Mouse (Mus musculus) embryonic fibroblast, embryonic 13.5 days (primary cell): ENCODE data around the gene Cfap157. TPM values are rescaled to one million over a fixed set of nuclear protein-coding genes. Genes with fewer than 3 reads are reported as not detected.

Source experiments
- H3K27ac ChIP-seq: 2 replicates; pipeline ENCODE4 v1.5.1; 2012; ENCODE audit warnings: low read length, control low read depth, inconsistent platforms; ENCODE audit not compliant: insufficient read depth
- H3K4me1 ChIP-seq: 2 replicates; pipeline ENCODE4 v1.6.1; 2011; ENCODE audit warnings: low read length; ENCODE audit not compliant: control insufficient read depth, insufficient read depth
- H3K4me3 ChIP-seq: 2 replicates; pipeline ENCODE4 v1.5.1; 2011; ENCODE audit warnings: mild to moderate bottlenecking, control low read depth, low read length; ENCODE audit not compliant: insufficient read depth
- CTCF ChIP-seq: IDR thresholded peaks from 2 replicates; pipeline ENCODE4 v1.5.1; 2011; ENCODE audit warnings: mild to moderate bottlenecking, control low read depth, low read length, moderate library complexity, borderline replicate concordance; ENCODE audit not compliant: insufficient read depth
- POLR2A ChIP-seq: IDR thresholded peaks from 2 replicates; pipeline ENCODE4 v1.6.1; 2011; ENCODE audit warnings: low read depth, mild to moderate bottlenecking, control low read depth, low read length, moderate library complexity
- polyA plus RNA-seq: library from polyadenylated mRNA; stranded (reverse); fragments of >200 nt; gene quantifications from 2 replicates; pipeline ENCODE4 v1.2.4, GENCODE M21; 2011; ENCODE audit warnings: low read depth; ENCODE audit not compliant: missing spikeins, insufficient read length

Gene Cfap157
- not detected in 2 replicates for polyA plus RNA-seq

DNA sequence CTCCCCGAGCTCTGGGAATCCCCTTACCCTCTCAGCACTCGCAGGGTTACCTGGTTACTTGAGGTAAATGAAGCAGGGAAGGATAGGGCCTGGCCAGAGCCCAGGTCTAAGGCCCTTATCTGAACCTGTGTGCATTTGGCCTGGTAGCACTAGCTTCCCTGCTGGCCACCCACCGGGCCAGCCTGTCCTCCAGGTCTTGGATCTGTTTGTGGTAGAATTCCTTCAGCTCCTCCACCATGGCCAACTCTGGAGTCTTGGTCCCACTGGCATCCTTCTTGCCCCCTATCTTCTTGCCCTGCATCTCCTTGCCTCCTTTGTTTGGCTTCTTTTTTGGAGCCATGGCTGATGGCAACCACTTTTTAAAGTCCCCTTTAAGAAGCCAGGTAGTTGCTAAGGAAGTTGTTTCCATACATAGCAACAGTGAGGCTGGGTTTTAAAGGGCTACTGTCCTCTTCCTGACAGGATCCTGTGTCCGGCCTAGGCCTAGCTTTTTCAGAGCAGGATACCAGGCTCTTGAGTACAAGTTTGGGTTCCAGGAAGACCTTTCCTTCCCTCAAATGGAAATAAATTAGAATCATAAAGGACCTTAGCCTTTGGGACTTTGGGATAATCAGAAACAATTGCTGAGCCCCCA lies at the start of gene Cfap157:
Gene Cfap157, minus strand, starts transcription at position 381 of the 634 bp plus-strand sequence.
- TF ChIP-seq POLR2A (no peak; the same call in 1 of the 2 replicates), CTCF (no peak)
- Histone ChIP-seq H3K27ac (no peak within 1 kb of the TSS), H3K4me3 (no peak within 1 kb of the TSS), H3K4me1 (peaks cover 7% of the 10 kb centered on the region; the same call in 1 of the 2 replicates)

DNA sequence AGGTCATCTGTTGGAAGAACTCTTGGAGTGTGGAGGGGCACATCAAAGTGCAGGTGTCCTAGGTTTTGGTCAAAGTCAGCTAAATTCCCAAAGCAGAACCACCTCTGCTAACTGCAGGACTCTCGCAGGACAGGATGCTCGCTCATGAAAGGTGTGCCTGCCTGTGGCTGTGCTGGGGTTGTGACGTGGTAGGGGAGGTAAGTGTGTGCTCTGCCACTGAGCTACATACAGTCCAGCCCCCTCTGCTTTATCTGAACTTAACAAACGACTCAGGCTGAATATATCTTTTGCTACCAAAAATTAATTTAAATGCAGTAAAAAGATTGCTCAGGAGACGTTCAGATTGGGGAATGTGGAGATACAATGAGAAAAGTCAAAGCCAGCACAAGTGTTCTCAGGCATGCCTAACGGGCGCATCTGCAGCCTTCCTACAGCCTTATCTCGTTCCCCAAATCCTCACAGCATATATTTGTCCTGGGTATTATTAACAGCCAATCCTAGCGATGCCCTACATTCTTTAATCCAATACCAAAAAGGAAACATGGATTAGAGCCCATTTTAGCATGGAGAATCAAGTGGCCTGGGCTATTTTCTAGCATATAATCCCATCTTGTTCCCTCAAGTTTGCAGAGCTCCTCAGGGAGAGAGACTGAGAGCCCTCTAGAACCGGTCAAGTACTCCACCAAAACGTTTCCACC lies 44.9 kb upstream of the Cfap157 start:
- Histone ChIP-seq H3K27ac (no peak overlapping the region), H3K4me1 (no peaks in the 10 kb centered on the region), H3K4me3 (no peak overlapping the region)
- TF ChIP-seq POLR2A = no peak
- no peak for TF ChIP-seq CTCF

DNA sequence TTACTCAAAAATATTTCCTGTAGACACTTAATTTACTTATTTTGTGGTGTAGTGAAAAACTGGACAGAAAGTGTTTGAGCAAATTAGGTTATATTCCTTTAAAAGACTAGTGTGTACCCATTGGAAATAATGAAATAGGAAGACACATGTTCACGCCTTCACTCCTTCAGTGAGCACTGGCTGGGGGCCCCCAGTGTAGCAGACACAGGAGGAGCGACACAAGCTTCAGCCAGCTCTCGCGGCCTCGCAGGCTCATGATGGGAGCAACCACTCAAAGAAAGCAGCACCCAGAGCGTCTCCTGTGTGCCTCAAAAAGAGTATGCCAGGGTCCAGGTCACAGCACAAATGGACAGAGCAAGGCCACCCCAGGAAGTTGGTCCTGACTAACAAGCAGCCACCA lies 41.6 kb upstream of the Cfap157 start:
- Histone ChIP-seq H3K4me3 (no peak overlapping the region), H3K27ac (no peak overlapping the region), H3K4me1 (no peaks in the 10 kb centered on the region)
- TF ChIP-seq POLR2A (no peak), CTCF (no peak)

DNA sequence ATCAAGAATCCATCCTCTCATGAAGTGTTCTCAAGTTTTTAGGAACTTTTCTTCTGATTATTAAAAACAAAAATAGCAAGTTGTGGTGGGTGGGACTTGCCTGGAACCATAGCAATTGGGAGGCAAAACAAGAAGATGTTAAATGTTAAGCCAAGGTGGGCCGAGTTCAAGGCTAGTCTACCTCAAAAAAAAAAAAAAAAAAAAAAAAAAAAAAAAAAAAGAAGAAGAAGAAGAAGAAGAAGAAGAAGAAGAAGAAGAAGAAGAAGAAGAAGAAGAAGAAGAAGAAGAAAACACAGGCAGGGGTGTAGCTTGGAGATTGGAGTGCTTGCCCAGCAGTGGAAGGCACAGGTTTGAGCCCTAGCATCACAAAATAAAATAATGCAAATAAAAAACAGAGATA lies 40.5 kb upstream of the Cfap157 start:
- no peak for TF ChIP-seq POLR2A
- TF ChIP-seq CTCF = no peak
- no peaks in the 10 kb centered on the region for H3K4me1 ChIP-seq
- no peak overlapping the region for H3K4me3 ChIP-seq
- H3K27ac ChIP-seq = no peak overlapping the region

DNA sequence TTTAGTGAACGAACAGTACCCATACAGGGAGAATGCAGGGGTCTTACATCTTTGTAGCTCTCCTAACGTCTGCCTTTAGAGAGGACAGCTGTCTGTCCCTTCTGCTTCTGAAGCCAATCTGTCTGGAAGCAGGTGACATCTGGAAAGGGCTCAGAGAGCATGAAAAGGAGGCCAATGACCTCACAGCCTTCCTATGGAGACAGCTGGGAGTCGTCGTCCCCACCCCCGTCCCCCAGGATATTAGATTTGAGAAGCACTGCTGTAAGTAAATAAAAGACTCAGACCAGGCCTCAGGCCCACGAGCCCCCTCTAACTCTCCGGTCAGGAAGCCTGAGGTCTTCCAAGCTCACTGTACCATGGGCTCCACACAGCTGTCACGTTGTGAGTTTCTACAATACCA lies 40.0 kb upstream of the Cfap157 start:
- TF ChIP-seq CTCF (no peak), POLR2A (no peak)
- no peaks in the 10 kb centered on the region for H3K4me1 ChIP-seq
- H3K27ac ChIP-seq = no peak overlapping the region
- H3K4me3 ChIP-seq = no peak overlapping the region

DNA sequence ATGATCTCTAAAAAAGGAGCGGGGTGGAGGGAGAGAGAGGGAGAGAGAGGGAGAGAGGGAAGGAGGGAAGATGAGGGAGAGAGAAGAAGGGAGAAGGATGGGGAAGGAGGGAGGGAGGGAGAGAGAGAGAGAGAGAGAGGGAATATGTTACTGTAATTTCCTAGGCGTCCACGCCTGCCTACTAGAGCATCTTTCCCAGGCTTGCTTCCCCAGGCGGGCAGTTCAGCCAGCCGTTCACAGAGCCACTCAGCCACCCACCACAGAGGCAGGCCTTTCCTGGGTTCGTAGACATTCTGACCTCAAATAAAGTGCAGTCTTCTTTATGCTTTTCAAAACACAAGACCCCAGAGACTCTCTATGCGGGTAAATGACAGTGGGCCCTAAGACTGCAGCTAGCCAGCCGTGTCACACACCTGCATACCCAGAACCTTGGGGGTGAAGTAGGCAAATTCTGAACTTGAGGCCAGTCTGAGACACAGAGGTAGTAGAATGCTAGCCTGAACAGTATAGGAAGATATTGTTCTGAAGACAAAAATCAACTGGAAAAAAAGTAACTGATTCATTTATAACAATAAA lies 39.4 kb upstream of the Cfap157 start:
- TF ChIP-seq CTCF = no peak
- Histone ChIP-seq H3K4me3 (no peak overlapping the region), H3K4me1 (no peaks in the 10 kb centered on the region), H3K27ac (no peak overlapping the region)

DNA sequence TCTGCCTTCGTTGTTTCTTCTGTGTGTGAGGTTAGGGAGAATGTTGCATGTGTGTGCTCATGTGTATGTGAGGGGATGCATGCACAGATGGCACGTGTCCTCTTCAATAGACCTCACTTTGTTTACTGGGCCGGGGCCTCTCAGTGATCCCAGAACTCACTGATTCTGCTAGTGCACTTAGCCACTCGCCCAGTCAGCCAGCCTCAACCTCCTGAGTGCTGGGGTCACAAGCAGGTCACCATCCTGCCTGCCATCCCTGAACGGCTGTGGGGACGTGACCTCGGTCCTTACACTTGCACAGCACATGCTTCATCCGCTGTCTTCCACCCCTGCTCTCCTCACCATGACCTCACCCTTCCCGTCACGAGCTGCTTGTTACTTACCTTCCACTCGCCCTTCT lies 38.9 kb upstream of the Cfap157 start:
- TF ChIP-seq CTCF (no peak), POLR2A (no peak)

DNA sequence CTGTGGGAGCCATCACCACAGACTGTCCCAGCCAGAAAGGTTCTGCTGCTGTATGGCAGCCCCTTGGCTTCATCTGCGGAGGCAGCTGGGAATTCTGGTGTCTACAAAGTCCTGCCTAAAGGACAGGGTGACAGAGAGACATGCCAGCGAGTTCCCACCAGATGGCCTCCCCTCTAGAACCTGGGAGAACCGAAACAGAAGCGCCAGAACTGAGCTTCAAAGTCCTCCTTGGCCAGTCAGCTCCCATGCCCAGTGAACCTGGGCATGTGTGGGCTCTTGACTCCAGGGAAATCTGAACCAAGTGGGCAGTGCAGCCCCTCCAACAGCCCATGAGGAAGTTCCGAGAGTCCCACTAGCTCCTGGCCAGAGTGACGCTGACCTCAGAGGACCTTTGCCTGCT lies 38.4 kb upstream of the Cfap157 start:
- TF ChIP-seq POLR2A = no peak
- TF ChIP-seq CTCF = no peak
- Histone ChIP-seq H3K4me3 (no peak overlapping the region), H3K27ac (no peak overlapping the region), H3K4me1 (peaks cover 3% of the 10 kb centered on the region; the same call in 1 of the 2 replicates)

More for the DNA sequence above, 38.9 kb upstream of the Cfap157 start:
- Histone ChIP-seq H3K4me3 (no peak overlapping the region), H3K4me1 (peaks cover under 1% of the 10 kb centered on the region; the same call in 1 of the 2 replicates), H3K27ac (no peak overlapping the region)

DNA sequence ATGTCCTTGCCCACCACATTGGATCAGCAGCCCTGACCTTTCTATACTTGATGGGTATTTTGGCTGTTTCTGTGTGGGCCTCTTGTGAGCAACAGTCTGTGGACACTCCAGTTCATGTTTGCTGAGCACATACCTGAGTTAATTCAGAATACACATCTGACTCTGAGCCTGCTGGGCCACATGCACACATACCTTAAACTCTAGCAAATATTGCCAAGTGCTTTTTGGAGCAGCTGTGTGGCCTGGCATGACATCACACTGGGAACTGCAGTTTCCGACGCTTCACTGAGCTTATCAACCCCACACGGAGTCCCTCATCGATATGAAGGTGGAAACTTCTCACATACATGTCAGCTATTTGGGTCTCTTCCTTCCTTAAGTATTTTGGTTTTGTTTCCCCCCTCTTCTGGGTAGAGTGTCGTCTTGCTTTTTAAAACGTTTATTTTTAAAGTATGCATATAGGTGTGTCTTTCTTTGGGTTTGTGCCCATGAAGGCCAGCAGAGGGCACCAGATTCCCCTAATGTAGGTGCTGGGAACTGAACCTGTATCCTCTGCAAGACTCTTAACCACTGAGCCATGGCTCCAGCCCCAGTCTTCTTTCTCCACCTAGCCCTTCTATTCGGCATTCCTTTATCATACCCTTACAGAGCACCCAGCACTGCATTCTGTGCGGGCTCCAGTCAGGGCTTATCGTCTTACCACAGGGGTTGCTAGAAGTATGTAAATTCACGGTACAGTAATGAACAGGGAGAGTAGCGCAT lies 37.0 kb upstream of the Cfap157 start:
- Histone ChIP-seq H3K27ac (no peak overlapping the region), H3K4me1 (peaks cover 8% of the 10 kb centered on the region; the same call in 1 of the 2 replicates), H3K4me3 (no peak overlapping the region)
- TF ChIP-seq POLR2A = no peak
- TF ChIP-seq CTCF = no peak

DNA sequence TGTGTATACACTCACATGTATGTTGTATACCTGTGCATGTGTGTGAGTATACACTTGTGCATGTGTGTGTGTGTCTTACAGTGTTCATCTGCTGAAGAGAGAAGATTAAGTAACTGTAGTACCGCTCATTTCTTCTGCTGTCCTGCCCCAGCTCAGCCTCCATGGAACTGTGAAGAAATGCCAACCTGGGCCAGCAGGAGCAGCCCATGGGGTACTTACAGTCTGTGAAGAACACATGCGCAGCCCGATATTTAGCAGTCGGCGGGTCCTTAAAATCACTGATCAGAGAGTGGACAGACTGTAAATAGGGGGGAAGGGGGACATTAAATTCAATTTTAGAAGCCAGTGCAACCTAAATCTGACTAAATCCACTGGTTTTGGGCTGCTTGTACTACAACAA lies 34.0 kb upstream of the Cfap157 start:
- no peak overlapping the region for H3K4me3 ChIP-seq
- peaks cover 8% of the 10 kb centered on the region; the same call in 1 of the 2 replicates for H3K4me1 ChIP-seq
- H3K27ac ChIP-seq = no peak overlapping the region
- no peak for TF ChIP-seq CTCF
- TF ChIP-seq POLR2A = no peak
